Mouse (Mus musculus): Measurements from ENCODE around the gene Zfr2.

The Zfr2 gene

GRCm38 (mm10) chr10:81247804-81248203, 14.8 kb downstream of the Zfr2 start:
- DNase-seq (ENCODE audit: low read depth, low spot score) = no peak

DNA sequence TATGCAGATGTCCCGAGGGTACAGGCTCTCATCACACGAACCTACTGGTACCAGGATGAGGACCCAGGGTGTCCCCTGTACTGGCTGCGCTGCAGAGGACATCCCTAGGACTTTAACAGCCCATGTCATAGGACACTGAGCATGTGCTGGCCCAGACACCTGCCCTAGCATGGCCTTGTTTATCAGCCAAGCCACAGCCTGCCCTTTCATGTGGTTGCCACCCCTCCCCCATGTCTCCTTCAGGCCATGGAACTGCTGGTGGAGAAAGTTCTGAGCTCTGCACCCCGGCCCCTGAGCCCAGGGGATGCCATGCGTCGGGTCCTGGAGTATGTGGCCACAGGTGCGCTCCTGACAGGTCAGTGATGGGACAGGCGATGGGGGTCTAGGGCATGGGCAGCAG, 16.5 kb downstream of the Zfr2 start:
- DNase-seq (ENCODE audit: low read depth, low spot score) = no peak

DNA sequence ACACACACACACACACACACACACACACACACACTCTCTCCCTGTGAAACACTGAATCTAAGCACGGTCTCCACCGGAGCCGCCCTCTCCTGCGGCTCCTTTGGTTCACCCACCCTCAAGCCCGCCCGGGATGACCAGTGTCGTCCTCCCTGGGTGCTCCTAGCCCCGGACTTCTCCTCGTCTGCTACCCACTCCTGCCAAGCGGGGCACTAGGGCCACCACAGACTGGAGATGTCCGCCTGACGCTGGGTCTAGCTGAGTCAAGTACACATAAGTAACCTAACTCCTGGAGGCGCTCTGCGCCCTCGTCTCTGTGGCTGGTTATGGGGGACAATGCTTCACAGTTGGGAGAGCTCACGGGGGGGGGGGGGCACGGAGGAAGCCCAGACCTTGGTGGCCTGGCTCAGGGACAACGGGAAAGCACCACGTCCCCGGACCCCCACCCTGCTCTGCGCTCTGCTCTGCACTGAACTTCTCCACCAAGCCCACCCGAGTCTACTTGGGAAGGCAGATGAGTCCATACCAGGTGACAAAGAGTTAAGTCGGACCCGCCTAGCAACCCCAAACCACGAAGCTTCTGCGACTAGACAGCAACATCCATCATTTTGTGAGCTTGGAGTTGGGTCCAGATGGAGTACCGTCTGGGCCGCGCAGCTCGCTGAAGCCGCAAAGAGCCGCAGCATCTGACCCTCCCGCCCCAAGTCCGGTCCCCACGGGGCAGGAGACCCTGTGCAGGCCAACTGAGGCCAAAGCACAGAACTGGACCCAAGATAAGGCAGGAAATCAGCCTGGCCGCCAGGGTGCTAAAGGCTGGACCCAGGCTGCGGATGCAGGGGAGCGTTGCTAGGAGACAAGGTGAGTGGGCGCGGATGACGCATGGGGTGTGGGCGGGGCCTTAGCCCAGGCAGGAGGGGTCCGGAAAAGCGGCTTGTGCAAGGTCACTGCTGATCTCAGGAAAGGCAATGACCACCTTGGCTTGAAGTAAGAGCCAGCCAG, 19.8 kb downstream of the Zfr2 start, which contains the start of gene Matk:
TSS of gene Matk (plus strand) at position 512 of the 996 bp plus-strand sequence.
- no peak for DNase-seq (ENCODE audit: low read depth, low spot score)

DNA sequence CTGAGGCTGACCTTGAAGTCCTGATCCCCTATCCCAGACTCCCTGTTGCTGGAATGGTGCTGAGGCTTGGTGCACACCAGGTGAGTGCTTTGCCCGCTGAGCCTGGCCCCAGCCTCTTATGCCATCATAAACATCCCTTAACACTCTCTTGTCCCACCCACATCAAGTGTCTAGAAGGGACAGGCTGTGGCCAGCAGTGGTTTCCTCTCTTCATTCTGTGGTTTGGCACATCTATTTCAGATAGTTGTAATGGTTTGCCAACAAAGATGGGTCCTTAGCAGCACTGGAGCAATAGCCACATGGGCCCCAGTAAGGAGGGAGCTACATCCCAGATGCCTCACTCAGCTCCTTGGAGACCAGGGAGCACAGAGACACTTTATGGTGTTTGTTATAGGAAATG, 21.9 kb downstream of the Zfr2 start:
- no peak for DNase-seq (ENCODE audit: low read depth, low spot score)

DNA sequence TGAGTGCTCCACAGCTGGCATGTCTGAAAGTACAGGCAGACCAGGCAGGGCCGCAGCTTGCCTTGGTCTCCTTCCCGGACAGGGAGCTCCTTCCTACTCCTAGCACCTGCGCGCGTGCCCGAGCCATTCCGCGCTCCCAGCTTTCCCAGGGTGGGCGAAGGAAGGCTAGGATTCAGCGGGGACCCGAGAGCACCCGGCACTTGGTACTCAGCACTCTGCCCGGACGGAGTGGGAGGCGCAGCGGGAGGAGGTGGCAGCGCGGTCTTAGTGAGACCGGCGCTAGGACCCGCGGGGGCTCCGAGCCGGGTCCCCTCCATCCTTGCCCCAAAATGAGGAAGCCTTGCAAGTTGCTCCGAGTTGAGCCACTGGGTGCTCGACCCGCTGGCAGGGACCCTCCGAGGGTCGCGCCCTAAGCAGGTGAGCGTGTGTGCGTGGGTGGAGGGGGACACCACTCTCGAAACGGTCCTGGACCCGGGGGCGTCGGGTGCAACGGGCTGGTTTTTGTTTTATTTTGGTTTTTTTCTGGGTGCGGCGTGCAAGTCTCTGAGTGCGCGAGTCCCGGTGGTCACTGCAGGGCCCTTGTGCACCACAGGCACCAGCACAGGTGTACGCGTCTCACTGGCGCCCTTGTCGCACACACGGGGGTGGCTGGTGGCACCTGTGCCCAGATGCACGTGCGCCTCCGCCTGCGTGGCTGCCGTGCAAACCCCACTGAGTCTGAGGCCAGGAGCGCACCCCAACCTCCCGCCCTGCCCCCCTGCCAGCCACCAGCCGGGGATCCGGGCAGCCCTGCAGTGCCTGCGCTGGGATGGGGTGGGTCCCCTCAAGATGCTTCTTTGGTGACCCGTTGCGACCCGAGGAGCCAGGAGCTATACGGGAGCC, 24.4 kb downstream of the Zfr2 start:
- no peak for DNase-seq (ENCODE audit: low read depth, low spot score)

- no peak for DNase-seq (ENCODE audit: low read depth, low spot score)
Observed at GRCm38 (mm10) chr10:81259225-81259884, 26.4 kb downstream of the Zfr2 start.

GRCm38 (mm10) chr10:81261025-81261424, 28.1 kb downstream of the Zfr2 start:
- no peak for DNase-seq (ENCODE audit: low read depth, low spot score)

- no peak for DNase-seq (ENCODE audit: low read depth, low spot score)
Observed at GRCm38 (mm10) chr10:81265540-81265939, 32.6 kb downstream of the Zfr2 start.

DNA sequence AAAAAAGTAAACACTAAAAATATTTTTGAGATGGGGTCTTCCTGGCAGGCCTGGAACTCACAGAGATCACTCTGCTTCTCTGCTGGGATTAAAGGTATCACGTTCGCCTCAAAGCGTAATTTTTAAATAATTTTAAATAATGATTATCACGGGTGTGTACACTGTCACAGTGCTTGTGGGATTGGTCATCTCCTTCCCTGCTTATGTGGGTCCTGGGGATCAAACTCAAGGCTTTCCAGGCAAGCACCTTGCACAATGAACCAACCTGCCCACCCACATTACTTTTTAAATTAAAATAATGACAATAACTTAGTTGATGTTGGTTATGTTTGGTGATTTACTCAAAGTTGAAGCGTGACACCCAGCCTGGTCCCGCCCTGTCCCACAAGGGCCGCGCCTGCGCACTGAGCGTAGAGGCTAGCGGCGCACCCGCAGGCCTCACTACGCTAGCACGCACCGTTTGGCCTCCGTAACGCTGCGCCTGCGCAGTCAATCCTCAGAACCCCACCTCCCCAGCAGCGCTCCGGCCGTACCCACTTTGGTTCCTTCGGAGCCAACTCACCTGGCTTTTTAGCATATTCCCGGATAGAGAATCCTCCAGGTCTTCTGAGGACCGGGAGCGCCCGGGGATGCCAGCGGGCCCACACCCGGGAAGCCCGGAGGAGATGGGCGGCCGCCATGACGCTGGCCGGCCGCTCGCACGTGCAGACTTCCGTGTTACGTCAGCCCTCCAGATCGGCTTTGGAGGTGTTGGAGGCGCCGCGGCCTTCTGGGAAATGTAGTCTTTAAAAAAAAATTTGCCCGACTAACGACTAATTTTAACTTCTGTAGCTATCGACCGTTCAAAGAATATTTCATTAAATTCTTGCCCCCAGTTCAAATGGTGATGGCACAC, 33.5 kb downstream of the Zfr2 start, which contains the start of the genes Mrpl54 and Apba3:
TSS of gene Mrpl54 (minus strand) at position 724 of the 895 bp plus-strand sequence.
TSS of gene Apba3 (plus strand) at position 750 of the 895 bp plus-strand sequence.
- peak; percentile 97 for DNase-seq (ENCODE audit: low read depth, low spot score)

GRCm38 (mm10) chr10:81268056-81268455, 35.1 kb downstream of the Zfr2 start:
- peak; percentile 94 for DNase-seq (ENCODE audit: low read depth, low spot score)

- no peak for DNase-seq (ENCODE audit: low read depth, low spot score)
Observed at GRCm38 (mm10) chr10:81268643-81269412, 35.9 kb downstream of the Zfr2 start.

- no peak for DNase-seq (ENCODE audit: low read depth, low spot score)
Observed at GRCm38 (mm10) chr10:81272356-81272755, 39.4 kb downstream of the Zfr2 start.

DNA sequence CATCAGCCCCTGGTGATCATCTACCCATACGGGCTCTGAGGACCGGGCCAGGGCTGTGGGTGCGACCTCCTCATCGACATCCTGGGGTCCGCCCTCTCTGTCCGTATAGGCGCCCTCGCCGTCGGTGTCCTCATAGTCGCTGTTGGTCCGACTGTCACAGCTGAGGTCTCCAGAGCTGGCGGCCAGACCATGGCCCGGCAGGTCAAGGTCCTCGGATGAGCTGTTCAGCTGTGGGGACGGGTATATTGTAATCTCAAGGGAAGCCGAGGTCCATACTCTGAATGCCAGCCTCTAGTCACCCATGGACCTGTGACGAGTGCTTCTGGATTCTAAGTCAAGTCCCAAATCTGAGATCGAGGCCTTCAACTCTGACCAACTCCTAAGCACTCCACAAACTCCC, 40.9 kb downstream of the Zfr2 start:
- DNase-seq (ENCODE audit: low read depth, low spot score) = no peak

- DNase-seq (ENCODE audit: low read depth, low spot score) = no peak
Observed at GRCm38 (mm10) chr10:81277676-81278075, 44.7 kb downstream of the Zfr2 start.

DNA sequence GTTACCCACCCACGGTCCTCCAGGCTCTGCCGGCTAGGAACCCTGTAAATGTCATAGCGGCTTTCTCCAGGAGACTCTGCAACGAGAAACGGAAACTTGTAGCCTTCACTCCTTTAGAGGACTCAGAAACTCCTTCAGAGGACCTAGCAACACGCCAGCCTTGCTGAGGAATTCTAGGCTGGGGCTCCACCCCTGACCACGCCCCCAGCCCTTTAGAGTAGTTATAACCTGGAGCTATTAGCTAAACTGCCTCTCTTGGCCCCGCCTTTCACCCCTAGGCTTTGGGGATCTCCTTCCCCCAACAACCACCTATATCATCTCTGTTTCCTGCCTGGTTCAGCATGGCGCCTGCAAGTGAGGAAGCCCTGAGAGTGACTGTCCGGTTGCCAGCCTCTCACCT, 46.5 kb downstream of the Zfr2 start:
- DNase-seq (ENCODE audit: low read depth, low spot score) = no peak

DNA sequence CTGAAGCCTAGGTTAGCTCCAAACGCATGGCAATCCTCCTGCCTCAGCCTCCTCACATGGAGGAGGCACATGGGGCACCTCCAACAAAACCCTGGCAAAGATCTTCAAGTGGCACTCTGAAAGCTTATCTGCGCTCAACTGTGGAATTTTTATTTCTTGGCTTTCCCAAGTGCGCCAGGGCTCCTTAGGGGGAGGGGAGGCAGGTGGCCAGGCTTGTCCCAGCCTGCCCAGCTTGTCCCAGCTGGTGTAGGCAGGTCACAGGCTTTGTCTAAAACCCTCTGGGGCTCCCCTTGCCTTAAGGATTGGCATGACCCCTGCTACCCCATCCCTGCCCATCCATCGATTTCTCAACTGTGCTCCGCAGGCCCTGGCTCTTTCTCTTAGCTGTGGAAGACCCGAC, 51.2 kb downstream of the Zfr2 start:
- no peak for DNase-seq (ENCODE audit: low read depth, low spot score)

DNA sequence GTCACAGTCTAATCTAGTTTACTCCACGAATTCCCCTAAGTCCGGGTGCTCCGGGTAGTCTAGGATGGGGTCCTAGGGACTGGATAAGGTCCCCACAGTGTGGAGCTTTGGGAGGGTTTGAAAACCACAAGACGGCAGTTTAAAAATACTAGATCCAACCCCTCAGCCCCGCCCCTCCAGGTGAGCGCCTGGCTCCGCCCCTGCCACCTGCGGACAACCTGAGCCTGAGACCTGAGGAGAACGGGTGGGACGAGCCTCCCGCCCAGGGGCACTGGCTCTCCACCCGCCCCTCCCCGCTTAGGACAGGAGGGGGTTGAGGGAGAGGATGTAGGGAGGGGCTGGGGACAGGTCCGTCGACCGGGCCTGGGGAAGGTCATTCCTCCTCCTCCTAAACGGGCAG, 51.8 kb downstream of the Zfr2 start:
- no peak for DNase-seq (ENCODE audit: low read depth, low spot score)

DNA sequence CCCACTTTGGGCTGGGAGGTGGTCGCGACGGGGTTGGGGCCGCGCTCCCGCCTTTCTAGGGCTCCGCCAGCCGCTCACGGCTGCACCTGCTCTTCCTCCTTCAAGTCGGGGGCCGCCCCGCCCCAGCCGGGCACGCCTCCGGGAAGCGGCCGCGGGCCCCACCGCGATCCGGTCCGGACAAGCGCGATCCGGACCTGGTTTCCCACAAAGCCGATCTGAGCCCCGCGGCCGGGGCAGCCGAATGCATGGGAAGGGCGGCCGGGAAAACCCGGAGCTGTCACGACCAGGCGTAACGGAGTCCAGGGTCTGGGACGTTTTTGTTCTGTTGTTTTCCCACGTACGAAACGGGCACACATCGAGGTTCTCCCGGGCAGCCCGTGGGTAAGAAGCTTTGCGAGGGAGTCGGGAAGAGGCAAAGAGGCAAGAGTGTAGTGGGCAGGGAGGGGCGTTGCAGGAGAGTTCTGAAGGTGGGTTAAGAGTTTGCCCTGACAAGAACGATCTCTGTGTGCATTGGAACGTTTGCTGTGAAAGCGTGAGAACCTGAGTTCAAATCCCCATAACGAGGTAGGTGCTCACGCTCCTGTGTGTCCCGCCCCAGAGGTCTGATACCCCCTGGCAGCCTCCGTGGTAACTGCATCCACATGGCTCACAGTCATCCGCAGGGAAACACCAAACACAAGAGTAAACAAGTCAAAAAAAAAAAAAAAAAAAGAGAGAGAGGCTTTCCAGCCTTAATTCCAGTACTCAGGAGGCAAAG, 52.9 kb downstream of the Zfr2 start:
- DNase-seq (ENCODE audit: low read depth, low spot score) = peak; percentile 54

- no peak for DNase-seq (ENCODE audit: low read depth, low spot score)
Observed at GRCm38 (mm10) chr10:81286586-81286985, 53.6 kb downstream of the Zfr2 start.

Measured in skeletal muscle tissue, adult 2 months (tissue).